Mouse (Mus musculus) R1 (cell line): Measurements from ENCODE around the gene Rasgrp3.
A peak's percentile ranks its signal among the peaks of the same experiment; 100 is the strongest.
"Not testable (repeated sequence)": the region's sequence is repeated elsewhere in the genome, so short reads cannot be mapped to it uniquely, and the experiment has no call there.

Experiments used
- DNase-seq: peaks from one replicate; pipeline ENCODE4 v3.0.0-alpha.2; 2018; ENCODE audit warnings: low read depth, low spot score

The Rasgrp3 gene

DNA sequence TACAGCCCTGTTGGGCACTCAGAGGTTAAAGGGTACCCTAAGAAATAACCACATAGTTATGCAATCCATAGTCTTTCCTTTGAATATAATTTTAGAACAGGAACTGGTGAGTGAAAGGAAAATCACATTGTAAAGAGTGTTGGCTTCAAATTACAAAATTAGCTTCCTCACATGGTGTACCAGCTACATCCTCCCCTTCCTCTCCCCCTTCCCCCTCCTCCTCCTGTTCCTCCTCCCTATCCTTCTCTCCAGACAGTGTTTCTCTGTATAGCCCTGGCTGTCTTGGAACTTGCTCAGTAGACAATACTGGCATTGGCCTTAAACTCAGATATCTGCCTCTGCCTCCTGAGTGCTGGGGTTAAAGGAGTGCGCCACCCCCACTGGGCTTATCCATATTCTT is 26.1 kb downstream of the Rasgrp3 start:
- no peak for DNase-seq

DNA sequence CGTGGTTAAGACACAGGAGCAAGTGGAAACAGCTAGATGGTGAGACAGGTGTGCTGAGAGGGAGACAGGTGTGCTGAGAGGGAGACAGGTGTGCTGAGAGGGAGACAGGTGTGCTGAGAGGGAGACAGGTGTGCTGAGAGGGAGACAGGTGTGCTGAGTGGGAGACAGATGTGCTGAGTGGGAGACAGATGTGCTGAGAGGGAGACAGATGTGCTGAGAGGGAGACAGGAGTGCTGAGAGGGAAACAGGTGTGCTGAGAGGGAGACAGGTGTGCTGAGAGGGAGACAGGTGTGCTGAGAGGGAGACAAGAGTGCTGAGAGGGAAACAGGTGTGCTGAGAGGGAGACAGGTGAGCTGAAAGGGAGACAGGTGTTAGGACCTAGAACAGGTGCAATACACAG is 27.5 kb downstream of the Rasgrp3 start:
- DNase-seq: not testable (repeated sequence)

DNA sequence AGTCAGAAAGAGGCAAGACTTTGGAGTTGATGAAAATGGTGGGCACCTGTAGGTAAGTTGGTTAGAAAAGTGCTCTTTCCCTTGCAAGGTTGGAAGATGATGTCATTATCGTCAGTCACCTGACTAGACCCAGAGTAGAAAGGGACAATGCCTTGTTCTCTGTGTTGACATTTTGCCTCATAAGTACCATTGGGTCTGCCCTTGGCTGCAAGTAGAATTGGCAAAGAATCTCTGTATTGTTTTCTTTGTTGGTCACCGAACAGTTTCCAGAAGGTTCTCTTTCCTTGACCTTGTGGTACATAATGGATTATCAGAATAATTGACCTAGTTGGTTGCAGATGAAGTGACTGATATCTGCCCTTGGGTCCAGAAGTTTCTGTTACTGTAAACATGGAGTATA is 27.9 kb downstream of the Rasgrp3 start:
- DNase-seq: no peak

DNA sequence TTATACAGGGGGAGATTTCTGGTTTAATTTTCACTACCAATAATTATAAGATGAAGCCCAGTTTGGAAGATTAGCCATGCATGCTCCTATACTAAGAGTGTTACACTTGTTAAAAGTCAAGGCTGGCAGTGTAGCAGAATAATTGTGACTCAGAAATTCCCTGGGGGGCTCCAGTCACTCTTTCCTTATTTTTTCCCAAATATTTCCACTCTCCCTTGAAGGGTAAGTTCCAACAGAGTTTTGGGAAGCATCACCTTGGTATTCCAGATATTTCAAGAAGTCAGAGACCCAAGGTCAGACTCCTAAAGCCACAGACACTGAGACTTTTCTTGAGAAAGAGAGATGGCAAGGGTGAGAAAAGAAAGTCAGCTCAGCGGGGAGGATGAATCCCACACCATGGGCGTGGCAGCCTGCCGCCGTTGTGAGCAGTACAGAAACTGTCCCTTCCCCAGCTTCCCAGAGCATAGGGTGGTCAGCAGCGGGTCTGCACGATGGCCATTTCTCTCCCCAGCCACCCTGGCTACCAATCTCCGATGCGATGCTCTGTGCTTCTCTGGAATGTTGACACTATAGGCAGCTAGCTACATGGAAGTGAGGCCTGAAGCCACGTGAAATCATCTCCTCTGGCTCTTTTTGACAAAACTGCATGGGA is 28.8 kb downstream of the Rasgrp3 start:
- peak; percentile 13 for DNase-seq

DNA sequence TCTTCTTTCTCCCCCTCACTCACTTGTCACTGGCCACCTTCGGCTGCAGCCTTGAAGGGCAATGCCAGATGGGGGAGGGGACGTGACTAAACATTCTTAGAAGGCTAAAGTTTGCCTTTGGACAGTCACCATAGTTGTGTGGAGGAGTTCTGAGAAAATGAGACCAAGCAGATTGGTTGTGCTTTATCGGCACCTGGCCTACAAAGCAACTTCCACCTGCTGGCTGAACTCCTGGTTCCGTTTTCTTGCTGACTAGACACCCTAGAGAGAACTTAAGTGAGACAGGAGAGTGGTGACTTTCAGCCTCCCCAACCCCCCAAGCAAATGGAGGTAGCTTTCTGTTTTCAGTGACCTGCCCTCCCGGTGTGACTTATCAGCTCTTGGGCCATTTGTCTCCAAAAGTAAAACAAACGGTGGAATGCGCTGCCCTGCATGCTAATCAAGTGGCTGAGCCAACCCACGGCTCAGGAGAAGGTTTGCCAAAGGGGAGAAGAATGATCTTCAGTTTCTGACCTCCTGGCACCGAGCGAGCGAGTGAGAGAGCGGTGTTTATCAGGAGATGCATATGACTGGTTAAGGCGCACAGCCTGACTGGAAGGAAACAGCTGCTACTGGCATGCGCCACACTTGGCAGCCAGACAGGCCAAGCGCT is 29.4 kb downstream of the Rasgrp3 start:
- peak; percentile 69 for DNase-seq

DNA sequence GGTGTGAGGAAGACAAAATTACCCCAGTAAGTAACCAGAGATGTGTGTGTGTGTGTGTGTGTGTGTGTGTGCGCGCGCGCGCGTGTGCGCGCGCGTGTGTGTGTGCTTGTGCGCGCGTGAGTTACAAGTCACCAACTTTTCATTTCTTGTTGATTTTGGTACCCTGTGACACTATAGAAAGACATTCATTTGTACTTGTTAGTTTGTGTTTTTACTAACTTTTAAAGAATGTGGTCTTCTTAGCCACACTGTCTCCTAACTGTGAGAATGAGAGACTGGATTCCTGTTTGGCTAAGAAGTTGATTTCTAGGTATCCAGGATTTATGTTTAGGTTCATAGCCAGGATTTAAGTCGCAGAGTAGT is 29.9 kb downstream of the Rasgrp3 start:
- DNase-seq: no peak

DNA sequence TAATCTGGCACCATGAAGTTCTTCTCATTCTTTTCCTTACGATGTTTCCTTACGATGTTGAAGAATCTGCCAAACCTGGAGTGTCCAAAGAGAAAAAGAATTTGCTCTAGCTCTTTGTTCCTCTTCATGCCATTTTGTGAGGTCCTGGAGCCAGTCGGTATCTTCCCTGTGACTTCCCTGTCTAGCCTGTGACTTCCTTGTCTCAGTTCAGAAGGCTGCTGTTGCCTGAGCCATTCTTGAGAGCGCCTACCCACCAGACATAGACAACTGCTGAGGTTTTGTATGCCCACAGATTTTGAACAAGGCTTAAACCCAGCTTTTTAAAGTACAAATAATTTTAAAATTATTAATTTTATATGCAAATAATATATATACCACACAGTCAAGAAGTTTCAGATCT is 31.3 kb downstream of the Rasgrp3 start:
- DNase-seq: no peak

DNA sequence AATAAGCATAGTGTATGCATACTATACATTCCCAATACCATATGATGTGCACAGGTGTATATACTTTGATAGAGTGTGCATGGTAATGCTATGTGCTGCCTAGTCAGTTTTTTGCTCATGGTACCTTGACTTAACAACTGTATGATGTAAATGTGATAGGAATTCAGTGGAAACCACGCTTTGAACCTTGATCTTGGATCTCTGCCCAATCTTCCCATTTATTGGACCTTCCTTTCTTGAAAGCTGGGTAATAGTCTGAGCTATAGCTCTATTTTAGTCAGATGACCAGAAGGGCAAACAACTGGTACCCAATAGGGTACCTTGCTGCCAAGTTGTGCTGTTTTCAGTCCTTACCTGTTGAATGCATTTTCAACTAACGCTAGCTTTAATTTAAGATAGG is 31.8 kb downstream of the Rasgrp3 start:
- DNase-seq: no peak

DNA sequence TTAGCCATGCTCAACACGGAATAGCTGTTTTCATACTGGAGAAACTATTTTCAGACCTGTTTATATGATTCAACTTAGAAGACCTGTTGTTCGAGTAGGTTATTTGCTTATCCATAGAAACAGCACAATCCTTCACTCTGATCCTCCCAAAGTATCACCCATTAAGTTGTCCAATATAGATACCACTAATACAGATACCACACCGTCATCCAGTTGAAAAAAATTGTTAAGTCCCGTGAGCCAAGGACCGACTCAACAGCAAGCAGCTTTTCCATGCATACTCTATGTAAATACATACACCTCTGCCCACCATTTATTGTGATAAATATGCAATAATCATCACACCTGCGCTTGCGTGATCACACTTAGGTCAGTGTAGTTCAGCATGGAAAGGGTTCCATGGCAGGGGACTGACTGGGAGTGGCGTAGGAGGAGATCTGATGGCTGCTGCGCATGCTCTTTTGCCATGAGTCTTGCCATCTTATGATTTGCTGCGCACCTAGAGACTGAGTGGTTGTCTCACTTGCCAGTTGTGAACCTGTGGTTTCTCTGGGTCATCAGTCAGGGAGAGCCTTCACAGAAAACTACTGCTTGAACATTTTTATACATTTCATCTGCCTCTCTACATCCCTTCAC is 32.9 kb downstream of the Rasgrp3 start:
- no peak for DNase-seq

DNA sequence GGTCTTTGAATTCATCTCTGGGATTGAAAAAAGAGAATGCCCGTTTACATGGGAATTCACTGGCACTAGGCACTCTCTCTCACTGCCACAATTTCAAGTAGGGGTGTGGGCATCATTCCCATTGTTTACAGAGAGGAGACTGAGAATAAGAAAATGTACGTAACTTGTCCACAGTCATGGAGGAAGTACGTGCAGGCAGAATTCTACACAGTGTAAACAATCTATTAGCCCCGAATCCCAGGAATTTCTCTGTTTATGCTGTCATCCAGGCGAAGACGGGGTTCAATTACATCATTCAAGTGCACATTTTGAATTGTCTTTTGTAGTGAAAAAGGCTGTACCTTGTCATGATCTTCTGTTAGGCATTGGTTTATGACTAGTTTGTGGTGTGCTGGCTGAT is 34.6 kb downstream of the Rasgrp3 start:
- DNase-seq: no peak

DNA sequence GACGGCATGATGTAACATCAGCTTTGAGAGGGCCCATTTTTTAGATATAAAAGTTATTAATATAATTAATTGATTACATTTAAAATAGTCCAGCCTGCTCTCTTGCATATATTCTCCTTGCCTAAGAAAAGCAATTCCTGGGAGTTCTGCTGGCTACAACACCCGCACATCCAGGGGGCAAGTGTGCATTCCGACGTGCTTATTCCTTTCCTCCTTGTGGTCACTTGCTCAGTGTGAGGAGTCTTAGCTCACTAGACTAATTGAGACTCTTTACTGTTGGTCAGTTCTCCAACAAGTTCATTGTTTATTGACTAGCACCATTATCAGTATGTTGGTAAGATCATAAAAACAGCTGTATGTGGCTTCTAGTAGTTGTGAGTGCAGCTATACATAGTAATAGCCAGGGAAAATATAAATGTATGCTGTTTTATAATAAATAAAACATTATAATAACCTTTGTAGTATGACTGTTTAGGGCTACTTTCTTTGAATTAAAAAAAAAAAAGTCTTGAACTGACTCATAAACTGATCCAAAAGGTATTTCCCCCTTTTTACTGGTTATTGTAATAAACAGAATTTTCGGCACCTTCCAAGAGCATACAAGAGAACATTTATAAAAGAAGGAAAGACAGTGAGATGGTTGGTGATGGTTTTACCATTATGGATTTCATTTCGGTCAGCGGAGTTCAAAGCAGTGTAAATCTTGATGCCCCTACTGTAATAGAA is 35.4 kb downstream of the Rasgrp3 start:
- DNase-seq: no peak

DNA sequence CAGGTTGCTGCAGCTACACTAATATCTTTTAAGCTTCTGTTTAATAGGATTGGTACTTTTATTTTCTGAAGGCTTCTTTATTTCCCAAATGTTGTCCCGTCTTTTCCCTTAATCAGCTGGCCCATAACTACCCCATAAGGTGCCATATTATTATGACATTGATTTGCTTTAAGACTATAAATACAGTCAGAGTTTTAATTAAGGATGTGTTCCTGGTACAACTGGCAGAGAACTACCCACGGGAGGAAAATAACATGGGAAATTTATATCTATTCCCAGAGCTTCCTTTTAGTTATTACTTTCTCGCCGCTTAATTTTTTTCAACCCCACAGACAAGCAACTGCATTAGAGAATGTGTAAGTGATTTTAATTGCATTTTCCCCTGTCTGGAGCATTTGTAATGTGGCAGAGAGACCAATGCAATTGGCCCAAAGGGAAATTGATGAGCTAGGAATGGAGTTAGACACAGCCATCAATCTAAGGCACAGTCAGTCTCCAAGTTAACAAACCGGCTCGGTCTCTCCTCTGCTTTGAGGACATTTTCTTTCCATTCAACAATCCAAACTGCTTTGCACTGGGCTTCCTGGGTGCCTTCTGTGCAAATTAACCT is 36.1 kb downstream of the Rasgrp3 start:
- no peak for DNase-seq

DNA sequence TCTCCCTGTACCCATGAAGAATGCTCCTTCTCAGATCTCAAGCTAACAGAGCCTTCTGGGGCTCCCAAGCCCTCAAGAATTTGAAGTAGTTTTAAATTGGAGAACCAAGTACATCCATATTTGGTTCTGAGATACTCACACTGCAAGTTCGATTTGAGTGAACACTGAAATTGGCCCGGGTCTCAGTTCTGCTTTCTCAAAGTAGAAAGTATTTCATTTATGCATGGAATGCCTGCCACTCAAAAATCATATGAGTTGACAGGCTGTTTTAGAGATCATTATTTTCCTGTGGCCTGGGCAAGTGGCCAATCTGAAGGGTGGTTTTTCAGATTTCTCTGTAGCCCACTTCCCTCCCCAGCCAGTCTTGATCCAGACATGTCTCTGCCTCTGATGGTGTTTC is 36.7 kb downstream of the Rasgrp3 start:
- no peak for DNase-seq

DNA sequence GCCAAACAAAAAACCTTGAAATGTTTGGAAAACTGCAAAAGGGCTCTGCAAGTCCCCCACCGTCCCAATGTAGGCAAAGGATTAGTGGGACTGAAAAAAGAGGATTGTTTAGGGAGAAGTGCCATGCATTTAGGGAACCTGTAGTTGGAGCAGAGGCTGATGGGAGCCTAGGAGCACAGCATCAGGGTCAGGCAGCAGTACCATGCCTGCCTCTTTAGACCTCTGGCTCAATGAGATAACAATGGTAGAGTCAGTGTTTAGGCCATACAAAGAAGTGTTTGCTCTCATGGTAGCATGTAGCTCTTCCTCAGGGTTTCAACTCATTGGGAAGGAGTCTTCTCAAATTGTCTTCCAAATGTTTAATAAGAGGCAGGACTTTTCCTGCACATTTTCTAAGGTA is 40.3 kb downstream of the Rasgrp3 start:
- no peak for DNase-seq

DNA sequence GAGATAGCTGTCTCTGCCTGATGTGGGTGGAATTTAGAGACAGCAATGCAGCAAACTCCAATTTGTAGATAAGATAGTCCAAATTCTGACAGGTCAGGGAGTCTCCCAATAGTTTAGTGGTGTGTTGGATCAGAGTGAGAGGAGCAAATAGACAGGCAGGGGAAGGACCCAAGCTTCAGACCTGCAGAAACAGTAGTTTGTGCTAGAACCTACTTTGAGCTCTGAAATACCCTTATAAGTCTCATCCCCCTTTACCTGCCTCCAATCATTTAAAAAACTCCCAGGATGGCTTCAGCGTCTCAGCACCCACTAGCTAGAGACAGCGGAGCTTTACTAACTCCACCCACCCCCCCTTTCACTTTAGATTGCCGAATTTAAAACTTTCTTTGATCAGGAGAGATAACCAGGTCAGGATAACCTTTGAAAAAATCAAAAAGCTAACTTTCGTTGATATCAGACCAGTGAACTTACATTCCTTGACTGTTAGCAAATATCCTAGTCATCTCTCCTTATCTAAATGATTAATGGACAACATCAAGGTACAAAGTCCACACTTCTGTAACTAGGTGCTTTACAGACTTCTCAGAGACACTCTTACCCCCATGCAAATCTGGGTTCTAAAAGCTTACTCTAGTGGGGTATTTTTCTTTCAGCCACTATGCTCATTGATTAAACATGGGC is 41.2 kb downstream of the Rasgrp3 start:
- no peak for DNase-seq

DNA sequence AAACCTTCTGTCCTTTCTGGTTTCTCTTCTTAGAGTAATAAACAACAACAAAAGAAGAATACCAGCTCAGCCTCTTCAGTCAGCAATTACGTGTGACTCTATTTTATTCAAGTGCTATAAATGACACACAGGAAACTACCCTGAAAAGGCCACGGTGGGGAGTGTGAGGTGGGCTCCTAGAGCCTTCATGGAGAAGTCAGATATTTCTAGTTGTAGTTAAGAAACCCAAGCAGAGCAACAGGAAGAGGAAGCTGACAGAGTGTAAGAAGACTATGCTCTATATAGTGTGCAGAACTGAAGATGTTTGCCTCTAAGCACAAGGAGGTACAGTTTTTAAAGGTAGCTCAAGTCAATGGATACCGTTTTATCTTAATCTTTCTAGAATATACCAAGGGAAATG is 42.0 kb downstream of the Rasgrp3 start:
- no peak for DNase-seq

DNA sequence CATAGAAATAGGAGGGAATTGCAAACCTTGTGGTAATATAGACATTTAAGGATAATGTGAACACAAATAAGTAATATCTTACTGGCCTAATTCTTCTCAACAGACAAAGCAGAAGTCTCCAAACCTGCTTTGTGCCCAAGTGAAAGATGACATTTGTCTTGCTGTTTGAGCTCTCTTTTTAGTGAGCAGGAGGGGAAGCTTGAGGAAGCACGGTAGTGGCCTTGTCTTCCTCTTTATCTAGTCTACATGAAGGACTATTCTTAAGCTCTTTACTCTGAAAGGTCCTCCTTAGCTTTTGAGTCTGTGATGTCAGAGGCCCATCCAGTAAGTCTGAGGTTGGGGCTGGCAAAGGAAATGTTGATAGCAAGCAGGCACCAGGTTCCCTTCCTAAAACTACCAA is 43.1 kb downstream of the Rasgrp3 start:
- DNase-seq: no peak

DNA sequence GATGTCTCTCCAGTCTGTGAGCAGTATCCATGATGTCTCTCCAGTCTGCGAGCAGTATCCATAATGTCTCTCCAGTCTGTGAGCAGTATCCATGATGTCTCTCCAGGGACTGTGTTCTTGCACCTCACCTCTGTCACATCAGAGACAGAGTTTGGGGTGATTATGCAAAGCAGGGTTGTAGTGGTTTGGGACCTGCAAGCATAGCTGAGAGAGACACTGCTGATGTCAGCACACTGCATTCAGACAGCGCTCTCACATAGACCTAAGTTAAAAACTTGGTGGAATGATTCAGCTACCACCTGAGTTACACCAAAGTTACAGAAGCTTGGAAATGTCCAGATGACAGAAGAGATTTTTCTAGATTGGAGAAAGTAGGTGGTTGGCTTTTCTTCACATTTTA is 44.0 kb downstream of the Rasgrp3 start:
- DNase-seq: no peak

DNA sequence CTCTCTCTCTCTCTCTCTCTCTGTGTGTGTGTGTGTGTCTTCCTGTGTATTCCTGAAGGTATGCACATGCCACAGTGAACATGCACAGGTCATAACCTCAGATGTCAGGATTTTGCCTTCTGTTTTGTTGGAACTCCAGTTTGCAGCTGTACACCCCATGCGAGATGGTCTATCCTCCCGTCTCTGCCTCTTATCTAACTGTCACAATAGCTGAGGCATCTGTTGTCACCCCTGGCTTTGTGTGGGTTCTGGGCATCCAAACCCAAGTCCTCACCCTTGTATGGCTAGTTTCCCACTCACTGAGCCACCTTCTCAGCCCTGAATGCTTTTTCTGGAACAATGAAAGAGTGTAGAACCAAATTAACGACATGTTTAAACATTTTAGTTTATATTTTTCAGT is 44.7 kb downstream of the Rasgrp3 start:
- no peak for DNase-seq

DNA sequence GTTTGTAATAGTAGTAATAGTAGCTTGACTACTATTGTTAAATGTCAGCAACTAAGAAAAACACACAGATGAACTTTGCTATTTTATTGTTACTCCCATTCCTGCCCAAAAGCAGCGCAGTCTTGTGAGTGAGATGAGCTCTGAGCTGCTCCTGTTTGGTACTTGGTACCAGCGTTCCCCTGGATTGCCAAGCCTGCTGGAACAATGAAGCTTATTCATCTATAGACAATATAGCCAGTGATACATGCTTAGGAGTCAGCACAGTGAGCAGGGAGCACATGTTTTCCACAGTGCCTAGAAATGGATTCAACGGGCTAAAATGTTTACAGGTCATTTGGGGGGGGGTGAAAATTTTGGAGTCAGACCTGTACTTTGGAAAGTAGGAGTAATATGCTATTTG is 50.5 kb downstream of the Rasgrp3 start:
- no peak for DNase-seq

DNA sequence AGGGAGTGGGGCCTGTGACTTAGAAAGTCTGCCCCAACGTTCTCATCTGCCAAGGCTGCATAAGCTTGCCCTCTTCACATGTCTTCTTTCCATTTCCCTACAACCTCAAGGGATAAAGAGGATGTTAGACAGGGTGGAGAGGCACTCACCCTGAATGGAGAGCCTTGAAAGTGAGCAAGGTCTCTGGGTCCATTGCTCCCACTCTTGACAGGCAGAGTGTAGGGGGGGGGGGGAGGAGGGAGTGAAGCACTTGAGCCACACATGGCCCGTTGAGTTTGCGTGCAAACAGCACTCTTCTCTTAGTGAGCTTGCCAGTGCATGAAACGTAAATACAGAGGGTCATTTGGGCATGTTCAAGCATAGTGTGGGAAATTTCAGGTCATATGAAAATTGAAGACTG is 59.5 kb downstream of the Rasgrp3 start:
- no peak for DNase-seq

DNA sequence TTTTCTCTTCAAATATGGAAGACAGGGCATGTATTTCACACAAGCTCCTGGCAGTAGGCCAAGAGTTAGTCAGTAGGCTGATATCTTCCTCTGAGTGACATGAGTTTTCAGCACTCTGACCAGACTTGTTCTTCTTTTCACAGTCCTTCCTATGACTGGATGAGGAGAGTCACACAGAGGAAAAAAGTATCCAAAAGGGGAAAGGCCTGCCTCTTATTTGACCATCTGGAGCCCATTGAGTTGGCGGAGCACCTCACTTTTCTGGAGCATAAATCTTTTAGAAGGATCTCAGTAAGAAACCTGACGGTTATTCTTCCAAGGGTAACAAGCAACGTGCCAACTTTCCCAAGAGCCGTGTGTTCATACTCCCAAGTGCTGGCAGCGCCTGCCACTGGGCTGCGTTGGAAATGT is 62.5 kb downstream of the Rasgrp3 start:
- DNase-seq: no peak
